Mouse (Mus musculus): Measurements from ENCODE around the gene Hexim1.
A peak's percentile ranks its signal among the peaks of the same experiment; 100 is the strongest.

Gene Hexim1

GRCm38 (mm10) chr11:103161449-103161848 lies 45.4 kb downstream of the Hexim1 start:
- DNase-seq = no peak

- DNase-seq = no peak
These were observed 46.1 kb downstream of the Hexim1 start for GRCm38 (mm10) chr11:103162132-103162531.

GRCm38 (mm10) chr11:103164391-103164790 lies 48.4 kb downstream of the Hexim1 start:
- no peak for DNase-seq

- peak; percentile 91 for DNase-seq
These were observed 52.8 kb downstream of the Hexim1 start for GRCm38 (mm10) chr11:103168690-103169390.
